Mouse (Mus musculus) right cerebral cortex, postnatal 14 days (tissue): ENCODE measurements around the gene Pkd1.

Experiments
- DNase-seq: peaks from one replicate; pipeline ENCODE4 v3.0.0; 2022

Pkd1 gene

DNA sequence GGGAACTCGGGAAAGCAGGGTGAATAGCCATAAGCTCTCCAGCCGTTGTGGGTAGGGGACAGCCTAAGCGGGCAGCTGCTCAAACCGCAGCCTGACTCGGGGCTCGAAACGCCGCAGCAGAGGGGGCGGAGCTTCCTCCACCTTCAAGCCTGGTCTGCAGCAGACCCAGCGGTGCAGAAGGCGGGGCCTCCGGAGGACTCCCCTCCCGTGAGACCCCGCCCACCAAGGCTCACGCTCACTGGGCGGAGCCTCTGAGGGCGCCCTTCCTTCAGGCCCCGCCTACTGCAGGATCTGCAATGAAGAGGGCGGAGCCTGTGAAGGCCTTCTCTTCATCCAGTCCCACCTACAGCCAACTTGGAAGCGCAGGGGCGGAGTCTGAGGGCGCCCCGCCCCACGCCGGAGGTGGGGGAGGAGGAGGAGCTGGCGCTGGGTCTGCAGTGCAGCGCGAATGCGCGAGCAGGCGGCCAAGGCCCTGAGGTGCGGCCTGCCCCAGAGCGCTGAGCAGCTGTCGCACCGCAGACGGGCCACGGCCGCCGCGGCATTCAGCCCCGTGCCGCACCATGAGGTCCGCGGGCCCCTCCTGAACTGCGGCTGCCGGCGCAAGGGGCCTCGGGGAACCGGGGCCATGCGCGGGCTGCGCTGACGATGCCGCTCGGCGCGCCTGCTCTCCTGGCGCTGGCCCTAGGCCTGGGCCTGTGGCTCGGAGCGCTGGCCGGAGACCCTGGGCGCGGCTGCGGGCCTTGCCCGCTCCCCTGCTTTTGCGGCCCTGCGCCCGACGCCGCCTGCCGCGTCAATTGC lies at the start of gene Pkd1:
Gene Pkd1, plus strand, starts transcription at position 217 of the 798 bp plus-strand sequence.
- peak; percentile 95 for DNase-seq

DNA sequence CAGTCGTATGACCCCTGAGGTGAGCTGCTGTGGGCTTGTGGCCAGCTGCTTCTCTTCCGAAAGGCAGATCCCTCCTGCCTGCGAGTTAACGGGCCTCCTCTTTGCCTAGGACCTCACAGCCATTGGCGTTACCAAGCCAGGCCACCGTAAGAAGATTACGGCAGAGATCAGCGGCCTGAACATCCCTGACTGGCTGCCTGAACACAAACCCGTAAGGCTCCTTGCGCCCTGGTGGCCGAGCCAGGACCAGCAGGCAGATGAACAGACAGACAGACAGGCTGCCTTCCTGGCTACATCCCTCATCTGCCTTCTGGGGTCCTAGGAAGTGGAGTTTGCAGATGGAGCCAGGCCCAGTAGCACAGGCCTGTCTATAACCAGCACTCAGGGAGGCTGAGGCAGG lies 47.4 kb upstream of the Pkd1 start:
- DNase-seq: no peak

DNA sequence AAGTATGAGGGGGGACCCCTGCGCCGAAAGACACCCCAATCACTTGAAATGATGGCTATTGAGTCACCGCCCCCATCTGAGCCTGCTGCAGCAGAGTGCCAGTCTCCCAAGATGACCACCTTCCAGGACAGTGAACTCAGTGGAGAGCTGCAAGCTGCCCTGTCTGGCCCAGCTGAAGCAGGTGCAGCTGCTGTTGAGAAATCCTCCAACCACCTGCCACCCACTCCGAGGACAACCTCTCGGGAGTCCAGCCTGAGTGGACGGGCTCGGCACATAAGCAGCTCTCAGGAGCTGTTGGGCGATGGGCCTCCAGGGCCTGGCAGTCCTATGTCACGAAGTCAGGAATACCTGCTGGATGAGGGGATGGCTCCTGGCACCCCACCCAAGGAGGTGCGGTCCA lies 45.5 kb upstream of the Pkd1 start:
- no peak for DNase-seq

DNA sequence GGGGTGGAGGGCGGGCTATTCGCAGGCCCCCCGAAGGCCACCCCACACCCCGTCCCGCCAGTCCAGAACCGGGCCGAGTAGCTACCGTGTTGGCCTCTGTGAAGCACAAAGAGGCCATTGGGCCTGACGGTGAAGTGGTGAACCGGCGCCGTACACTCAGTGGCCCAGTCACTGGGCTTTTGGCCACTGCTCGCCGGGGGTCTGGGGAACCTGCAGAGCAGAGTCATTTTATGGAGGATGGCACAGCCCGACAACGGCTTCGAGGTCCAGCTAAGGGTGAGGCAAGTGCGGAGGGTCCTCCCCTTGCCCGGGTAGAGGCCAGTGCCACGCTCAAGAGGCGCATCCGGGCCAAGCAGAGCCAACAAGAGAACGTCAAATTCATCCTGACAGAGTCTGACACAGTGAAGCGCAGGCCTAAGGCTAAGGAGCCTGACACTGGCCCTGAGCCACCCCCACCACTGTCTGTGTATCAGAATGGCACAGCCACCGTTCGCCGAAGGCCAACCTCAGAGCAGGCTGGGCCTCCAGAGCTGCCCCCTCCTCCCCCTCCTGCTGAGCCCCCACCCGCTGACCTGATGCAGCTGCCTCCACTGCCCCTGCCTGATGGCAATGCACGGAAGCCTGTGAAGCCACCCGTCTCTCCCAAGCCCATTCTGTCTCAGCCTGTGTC lies 44.2 kb upstream of the Pkd1 start:
- no peak for DNase-seq

DNA sequence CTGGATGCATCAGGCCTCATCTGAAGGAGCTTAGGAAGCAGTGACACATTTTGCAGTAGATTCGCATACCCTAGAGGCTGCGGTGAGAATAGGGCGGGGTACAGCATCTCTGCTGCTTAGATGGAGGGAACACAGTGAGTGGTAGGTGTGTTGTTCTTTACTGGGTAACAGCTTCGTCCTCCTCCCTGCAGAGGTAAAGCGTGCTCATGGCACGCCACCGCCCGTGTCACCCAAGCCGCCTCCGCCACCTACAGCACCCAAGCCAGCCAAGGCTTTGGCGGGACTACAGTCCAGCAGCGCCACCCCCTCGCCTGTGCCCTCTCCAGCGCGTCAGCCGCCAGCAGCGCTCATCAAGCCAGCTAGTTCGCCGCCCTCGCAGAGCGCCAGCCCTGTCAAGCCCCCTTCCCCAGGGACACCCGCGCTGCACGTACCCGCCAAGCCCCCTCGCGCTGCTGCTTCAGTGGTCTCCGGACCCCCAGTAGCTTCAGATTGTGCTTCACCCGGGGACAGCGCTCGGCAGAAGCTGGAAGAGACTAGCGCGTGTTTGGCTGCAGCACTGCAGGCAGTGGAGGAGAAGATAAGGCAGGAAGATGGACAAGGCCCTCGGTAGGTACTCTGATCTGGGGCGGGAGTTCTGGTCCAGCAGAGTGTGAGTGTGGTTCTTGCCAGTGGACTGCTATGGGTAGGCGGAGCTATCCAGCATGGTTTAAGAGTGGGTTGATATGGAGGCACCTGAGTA lies 43.1 kb upstream of the Pkd1 start:
- peak; percentile 48 for DNase-seq

DNA sequence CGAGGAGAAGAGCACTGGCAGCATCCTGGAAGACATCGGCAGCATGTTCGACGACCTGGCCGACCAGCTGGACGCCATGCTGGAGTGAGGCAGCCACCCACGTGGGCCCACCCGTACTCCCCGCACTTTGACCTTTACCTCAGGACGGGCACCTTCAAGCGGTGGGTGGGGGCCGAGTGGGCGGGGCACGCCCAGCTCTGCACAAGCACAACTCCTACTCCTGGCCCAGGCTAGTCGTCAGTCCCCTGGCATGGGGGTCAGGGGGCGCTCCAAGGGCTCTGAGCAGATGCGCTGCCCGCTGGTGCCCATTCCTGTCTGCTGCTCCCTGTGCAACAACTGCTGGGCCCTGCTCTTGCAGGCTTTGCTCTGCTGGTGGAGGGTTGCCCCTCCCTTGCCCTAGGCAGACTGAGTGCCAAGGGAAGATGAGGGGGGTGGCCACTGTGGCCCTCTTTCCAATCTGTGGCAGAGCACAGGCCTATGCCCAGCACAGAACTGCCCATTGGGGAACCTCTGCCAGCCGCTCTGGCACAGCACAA lies 42.4 kb upstream of the Pkd1 start:
- DNase-seq: no peak

DNA sequence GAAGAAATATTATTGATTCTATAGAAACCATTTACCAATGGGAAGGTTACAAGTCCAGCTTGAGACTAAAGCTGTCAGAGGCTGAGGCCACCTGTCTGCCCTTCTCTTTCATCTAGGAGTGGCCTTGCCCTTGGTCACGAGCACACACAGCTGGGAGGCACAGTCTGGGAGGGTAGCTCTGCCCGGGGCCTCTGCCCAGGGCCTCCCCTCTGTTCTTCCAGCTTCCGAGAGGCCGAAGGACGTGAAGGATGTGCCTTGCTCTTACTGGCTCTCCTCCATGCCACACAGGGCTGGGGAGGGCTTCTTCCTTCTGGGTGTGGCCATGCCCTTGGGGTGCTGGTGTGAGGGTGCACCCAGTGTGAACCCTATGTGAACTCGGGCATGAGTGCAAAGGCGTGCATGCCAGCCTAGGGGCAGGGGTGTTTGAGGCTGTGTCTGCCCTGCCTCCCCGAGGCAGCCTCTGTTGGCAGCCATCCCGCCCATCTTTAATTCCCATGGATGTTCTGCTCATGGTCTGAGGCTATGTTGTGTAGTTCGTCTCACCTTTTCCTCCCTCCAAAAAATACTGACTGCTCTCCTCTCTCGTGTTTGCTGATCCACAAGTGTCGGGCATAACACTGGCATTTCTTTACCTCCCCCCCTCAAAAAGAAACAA lies 41.7 kb upstream of the Pkd1 start:
- DNase-seq: no peak

DNA sequence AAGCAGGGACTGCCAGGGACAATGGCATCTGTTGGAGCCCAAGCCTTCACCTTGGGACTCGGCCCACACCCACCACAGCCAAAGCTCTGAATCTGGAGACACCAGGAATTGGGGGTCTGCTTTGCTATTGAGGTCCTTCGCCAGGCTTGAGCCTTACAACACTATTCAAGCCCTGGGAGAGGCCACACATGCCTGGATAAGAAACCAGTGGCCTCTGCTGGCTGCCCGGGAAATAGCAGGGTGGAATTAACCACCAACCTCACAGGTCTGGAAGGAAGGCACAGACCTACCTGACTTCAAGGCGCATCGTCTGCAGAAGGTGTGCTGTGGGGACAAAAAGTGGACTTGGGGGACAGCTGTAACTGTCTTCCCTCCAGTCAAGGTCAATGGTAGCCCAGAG lies 36.0 kb upstream of the Pkd1 start:
- peak; percentile 70 for DNase-seq

DNA sequence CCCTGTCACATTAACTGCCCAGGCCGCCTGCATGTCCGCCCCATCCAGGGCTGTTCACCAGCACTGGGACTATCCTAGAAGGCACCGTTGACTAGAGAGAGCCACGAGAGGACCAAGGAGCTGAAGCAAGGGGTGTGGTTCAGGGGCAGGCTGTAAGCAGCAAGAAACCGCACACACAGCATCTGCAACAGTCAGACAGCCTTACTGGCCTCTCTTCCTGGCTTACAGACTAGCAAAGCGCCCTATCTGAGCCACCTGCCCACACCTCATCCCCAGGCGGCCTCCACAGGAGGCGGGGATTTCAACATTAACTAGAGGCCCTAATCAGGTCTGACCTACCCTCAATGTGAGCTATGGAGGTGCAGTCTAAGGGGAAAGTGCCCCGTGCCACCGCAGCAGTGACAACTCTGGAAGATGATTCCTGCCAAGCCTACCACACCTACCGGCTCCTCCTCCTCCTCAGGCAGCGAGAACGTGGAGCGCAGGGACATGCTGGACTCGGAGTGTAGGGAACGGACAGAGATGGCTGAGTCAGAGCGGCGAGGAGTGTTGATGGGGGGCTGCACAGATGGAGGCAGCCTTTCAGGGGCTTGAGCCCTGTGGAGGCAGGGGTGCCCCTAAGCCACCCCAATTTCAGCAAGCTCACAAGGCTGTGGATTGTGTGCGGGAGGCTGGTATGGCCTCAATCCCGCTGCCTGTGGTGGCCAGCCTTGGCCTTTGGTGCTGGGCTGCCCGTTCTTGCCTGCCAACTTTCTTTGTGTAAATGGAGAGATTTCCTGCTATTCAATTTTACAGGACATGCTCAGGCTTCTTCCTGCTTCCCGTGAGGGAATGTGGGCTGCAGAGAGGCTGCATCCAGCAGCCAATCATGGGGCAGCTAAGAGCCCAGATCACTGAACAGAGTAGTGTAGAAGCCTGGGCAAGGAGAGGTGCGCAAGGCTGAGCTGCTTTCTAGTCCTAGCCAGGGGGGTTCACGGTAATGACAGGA lies 35.1 kb upstream of the Pkd1 start:
- no peak for DNase-seq

DNA sequence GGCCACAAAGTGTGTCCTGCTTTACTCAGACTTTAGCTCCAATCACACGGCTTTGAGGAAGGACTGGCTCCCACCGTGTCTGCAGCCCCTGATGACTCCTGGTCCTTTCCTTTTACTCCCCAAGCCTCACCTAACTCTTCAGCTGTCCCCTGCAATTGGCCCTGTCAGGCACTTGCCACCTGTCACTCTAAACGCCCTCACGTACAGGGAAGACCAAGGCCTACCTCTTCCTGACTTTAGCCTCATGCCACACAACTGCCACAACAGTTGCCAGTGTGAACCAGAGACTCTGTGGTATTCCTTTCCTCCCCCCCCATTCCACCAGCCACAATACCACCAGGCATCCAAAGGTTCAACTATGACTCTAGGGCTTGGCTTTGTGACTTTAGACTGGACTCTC lies 29.2 kb upstream of the Pkd1 start:
- no peak for DNase-seq

DNA sequence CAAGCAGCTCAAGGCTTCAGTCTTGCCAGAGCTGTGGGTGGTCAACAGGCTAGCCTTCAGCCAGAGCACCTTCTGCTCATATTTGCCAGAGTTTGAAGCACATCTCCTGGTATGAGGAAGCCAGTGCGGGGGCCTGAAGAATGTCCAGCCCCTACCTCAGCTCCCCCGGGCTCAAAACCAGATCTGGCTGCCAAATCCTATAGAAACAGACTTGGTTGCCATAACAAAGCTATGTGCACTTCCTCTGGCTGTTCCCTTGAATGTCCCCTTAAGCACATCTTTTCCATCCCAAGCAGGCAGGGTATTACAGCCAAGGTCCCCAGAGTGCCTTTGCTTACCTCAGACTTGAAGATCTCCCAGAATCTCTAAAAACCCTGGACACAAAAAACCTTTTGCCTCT lies 24.9 kb upstream of the Pkd1 start:
- no peak for DNase-seq

DNA sequence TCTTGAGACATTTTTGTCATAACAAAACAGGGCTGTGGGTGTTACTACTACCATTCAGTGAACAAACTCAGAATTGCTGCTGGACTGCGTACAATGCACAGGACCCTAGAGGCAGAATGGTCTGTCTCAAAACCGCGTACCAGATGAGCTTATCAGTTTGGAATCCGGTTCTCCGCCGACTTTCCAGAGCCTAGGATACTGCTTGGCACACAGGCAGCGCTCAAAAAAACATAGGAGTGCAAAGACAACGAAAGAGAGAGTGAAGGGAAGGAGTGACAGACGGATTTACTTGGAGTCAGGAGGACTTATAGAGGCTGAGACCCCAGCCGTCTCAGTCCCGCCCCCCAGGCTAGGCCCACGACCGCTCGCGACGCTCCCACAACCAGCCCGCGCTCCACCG lies 22.3 kb upstream of the Pkd1 start:
- DNase-seq: no peak

DNA sequence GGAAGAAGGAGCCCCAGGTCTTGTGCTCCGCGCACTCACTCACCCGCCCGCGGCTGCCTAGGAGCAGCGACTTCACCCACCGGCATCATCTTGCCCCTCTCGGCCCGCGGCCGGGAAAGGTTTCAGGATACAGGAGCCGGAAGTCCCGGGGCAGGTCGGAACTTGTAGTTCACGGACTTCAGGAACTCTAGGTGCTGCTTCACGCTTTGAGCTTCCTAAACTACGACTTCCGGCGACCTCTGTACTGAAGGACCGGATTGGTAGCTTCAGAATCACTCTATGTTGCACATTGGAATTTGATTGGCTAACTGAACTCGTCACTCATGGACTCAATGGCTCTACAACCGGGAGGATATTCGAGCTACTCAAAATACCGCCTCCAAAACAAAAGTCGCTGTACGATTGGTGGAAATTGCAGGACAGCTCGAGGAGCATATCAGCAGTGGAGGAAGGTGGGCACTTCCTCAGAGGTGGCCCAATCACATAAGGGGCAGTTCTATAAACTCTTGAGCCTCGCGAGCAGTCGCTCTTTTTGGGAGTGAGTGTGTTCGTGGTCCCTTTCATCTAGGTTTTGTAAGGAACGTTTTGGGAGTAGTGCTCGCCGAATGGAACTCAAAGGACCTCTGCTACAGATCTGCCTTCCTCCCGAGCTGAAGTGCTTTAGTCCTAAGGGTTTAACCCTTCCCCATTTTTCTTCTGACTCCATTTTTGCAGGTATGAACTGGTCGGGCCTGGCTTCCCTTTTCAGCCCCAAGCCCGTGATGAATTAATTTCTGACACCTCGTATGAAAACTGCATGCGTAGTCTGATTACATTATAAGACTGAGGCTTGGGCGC lies 21.7 kb upstream of the Pkd1 start, which contains the start of gene Traf7:
Gene Traf7, minus strand, starts transcription at position 216 of the 837 bp plus-strand sequence.
- peak; percentile 86 for DNase-seq

DNA sequence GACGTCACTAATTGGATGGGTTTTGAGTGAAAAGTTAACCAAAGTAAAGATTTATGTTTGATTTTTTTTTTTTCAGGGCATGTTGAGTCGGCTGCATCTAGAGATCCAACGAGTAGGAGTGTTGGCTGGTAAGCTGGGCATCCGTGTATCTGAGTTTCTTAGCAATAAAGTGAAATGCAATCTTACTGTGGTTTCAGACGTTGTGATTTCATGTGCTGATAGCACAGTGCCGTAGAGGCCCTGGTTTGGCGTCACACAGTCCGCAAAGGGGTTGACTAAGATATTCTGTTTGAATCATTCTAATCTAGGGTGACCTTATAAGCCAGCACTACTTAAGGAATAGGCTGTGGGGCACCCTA lies 21.1 kb upstream of the Pkd1 start:
- DNase-seq: no peak

DNA sequence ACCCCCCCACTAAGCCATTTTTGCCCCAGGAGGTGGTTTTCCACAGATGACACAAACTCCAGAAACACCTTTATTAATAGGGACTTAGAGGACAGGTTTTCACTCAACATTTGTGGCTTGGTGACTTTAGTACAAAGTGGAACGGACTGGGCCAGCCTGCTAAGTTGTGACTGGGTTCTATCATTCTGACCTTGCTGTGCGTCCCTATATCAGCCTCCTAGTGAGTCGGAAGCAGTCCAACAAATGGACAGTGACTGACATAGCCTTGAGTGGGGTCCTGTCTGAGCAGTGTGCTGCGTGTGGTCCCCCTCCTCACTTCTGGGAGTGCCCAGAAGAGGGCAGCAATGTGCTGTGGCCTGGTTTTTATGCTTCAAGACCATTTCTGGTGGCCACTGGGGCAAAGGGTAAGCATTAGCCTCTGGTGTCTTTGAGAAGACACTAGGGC lies 20.6 kb upstream of the Pkd1 start:
- DNase-seq: peak; percentile 49

DNA sequence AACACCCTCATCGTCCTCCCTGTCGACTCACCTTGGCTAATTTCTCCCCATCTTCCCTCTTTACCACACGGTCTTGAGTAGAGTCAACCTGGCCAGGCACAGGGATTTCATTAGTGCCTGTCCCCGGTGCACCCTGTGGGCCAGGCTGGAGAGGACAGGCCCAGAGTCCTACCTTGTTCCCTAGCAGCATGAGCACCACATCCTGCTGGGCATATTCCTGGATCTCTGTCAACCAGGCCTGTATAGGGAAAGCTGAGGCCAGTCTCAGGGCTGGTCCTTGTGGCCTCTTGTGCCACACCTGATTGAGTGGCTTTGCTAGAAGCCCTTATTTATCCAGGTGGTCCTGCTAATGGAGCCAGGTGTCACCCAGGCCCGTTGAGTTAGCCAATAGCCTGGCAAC lies 19.8 kb upstream of the Pkd1 start:
- DNase-seq: no peak

DNA sequence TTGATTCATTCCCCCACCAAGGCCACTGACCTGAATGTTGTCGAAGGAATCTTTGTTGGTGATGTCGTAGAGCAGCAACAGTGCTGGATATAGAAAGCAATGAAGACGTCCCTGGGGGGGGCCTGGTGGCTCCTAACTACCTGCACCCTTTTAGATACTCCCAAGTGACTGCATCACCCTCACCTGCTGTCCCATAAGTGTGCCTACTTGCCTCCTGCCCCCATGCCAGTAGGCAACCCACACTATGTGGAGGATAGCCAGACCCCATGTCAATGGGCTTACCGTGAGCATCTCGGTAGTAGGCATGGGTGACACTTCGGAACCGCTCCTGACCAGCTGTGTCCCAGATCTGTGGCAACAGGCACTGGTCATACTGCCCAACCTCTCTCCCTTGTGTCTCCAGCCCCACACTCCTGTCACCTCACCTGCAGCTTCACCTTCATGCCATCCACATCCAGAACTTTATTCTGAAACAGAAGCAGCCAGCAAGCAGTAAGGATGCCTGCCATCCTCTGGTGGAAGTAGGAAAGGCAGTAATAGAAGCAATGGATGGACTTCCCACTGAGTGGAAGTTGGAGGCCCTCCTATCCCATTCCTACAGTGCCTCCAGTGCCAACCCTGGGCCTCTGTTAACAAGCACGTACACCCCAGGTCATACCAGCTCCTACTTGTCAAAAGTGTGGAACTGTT lies 19.1 kb upstream of the Pkd1 start:
- no peak for DNase-seq

DNA sequence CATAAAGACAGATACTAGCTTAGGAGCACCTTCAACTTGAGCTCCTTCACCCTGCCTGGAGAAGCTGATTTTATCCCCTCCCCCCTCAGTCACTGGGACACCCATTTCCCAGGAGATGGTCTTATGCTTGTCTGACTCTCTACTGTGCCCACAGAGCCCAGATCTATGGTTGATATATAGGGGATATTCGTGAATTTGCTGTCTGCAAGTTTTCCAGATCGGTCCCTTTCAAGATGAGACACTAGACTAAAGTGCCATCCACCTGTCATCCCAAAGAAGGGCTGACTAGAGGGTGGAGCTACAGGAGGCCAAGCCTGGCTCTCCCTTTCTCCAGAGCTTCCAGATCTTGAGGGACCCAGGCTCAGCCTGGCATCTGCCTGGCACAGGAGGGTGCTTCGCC lies 18.6 kb upstream of the Pkd1 start:
- no peak for DNase-seq

DNA sequence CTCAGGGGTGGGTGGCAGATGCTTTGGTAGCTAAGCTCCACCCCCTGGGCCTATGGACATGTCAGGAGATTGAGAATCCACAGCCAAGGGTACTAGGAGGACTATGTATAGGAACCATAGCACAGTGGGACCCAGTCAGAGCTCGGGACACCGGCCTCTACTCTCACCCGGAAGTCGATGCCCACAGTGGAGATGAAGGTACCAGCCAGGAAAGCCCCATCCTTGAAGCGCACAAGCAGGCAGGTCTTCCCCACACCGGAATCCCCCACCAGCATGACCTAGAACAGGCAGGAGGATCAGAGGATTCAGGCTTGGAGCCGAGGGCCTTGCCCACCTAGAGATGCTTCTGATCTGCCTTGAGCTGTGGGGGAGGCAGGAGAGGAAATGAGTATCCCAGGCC lies 17.6 kb upstream of the Pkd1 start:
- no peak for DNase-seq
